Mouse (Mus musculus): ENCODE measurements around the gene Prim2.

DNA sequence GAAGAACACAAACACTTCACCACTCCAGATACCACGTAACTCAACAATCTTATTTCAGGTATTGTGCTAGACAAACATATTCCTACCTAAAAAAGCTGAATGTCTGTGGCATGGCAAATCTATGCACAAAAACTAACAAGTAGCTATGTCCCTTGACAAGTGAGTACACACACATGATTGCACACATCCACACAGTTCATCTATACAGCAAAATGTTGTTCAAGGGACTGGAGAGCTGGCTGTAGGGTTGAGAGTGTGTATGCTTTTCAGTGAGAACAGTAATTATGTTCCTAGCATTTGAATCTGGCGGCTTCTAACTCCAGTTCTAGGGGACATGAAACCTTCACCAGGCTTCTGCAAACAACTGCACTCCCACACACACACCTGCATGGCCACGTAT lies 69.9 kb downstream of the Prim2 start:
- TF ChIP-seq USF1 (IDR thresholded peaks at IDR 0.05; ENCODE audit: low read depth) (no peak), MYOD1 (IDR thresholded peaks at IDR 0.05; ENCODE audit: control insufficient read depth, insufficient read length, low read depth) (no peak), MAX (IDR thresholded peaks at IDR 0.05) (no peak), CTCF (IDR thresholded peaks at IDR 0.05; ENCODE audit: control insufficient read depth, insufficient read depth, insufficient read length) (no peak)

Data from C2C12 (cell line).